Mouse (Mus musculus) c-Kit-negative CD71-positive TER-119-positive erythroid progenitor cells, embryonic 14.5 days (primary cell): Measurements from ENCODE around the gene Lmtk3.

Source experiments
- DNase-seq: peaks from one replicate; pipeline ENCODE4 v3.0.0-alpha.2; 2013; ENCODE audit warnings: low read depth, low spot score

Gene Lmtk3

GRCm38 (mm10) chr7:45784524-45785372, 1.2 kb downstream of the Lmtk3 start, which contains the start of gene Sult2b1:
Gene Sult2b1 (minus strand): TSS chr7:45784669.
- DNase-seq: no peak

- DNase-seq: no peak
These were observed 2.0 kb downstream of the Lmtk3 start for GRCm38 (mm10) chr7:45785388-45786135.

- no peak for DNase-seq
These were observed 2.6 kb downstream of the Lmtk3 start for GRCm38 (mm10) chr7:45786136-45786578.

GRCm38 (mm10) chr7:45786661-45787413, 3.3 kb downstream of the Lmtk3 start:
- no peak for DNase-seq

GRCm38 (mm10) chr7:45787642-45788041, 4.1 kb downstream of the Lmtk3 start:
- no peak for DNase-seq

- no peak for DNase-seq
These were observed 7.2 kb downstream of the Lmtk3 start for GRCm38 (mm10) chr7:45790721-45791120.

- DNase-seq: no peak
These were observed 8.4 kb downstream of the Lmtk3 start for GRCm38 (mm10) chr7:45791756-45792490.

- DNase-seq: no peak
These were observed 9.7 kb downstream of the Lmtk3 start for GRCm38 (mm10) chr7:45793240-45793639.

GRCm38 (mm10) chr7:45793969-45794585, 10.5 kb downstream of the Lmtk3 start:
- no peak for DNase-seq

- DNase-seq: no peak
These were observed 11.4 kb downstream of the Lmtk3 start for GRCm38 (mm10) chr7:45794971-45795370.

- peak; percentile 64 for DNase-seq
These were observed 13.4 kb downstream of the Lmtk3 start for GRCm38 (mm10) chr7:45796950-45797349.

GRCm38 (mm10) chr7:45797661-45798510, 14.3 kb downstream of the Lmtk3 start:
- DNase-seq: no peak

- no peak for DNase-seq
These were observed 14.9 kb downstream of the Lmtk3 start for GRCm38 (mm10) chr7:45798511-45798836.

- no peak for DNase-seq
These were observed 15.4 kb downstream of the Lmtk3 start for GRCm38 (mm10) chr7:45798931-45799330.

- no peak for DNase-seq
These were observed 16.5 kb downstream of the Lmtk3 start for GRCm38 (mm10) chr7:45800001-45800400.

- peak; percentile 50 for DNase-seq
These were observed 17.1 kb downstream of the Lmtk3 start for GRCm38 (mm10) chr7:45800546-45801204.

- DNase-seq: peak; percentile 76
These were observed 17.8 kb downstream of the Lmtk3 start for GRCm38 (mm10) chr7:45801348-45801747.

- DNase-seq: no peak
These were observed 19.0 kb downstream of the Lmtk3 start for GRCm38 (mm10) chr7:45802551-45802950.

- no peak for DNase-seq
These were observed 22.4 kb downstream of the Lmtk3 start for GRCm38 (mm10) chr7:45805941-45806340.
